ENCODE assay signal across 10 mouse cellular contexts in genomic region chr5:150402832-150403447, GRCm38 (mm10).
DNase-seq lines count a peak whose midpoint lies in the region; ATAC-seq and TF ChIP-seq lines count a peak whose summit lies in the region.
"Had no signal": no experiment of that assay in that cellular context is flagged by ENCODE, and none has a peak within 500 bp of the region (broad histone marks: within the 10 kb centered on the region; RNA-seq: fewer than 3 reads in every experiment).

No protein-coding gene starts in this region.

- no peaks in the 10 kb centered on the region for H3K9me3 ChIP-seq in kidney, postnatal 0 days (replicated peaks; ENCODE audit: low read length)
- H3K9me3 ChIP-seq in embryonic facial prominence, embryonic 12.5 days, result no peaks in the 10 kb centered on the region
- H3K9me3 ChIP-seq in midbrain, embryonic 13.5 days, result no peaks in the 10 kb centered on the region

- TF ChIP-seq POLR2A in thymus, adult 2 months (IDR thresholded peaks at IDR 0.05; ENCODE audit: control insufficient read depth, extremely low read depth, insufficient read depth, low read length, poor library complexity), result no peak

- H3K27me3 ChIP-seq in kidney, postnatal 0 days (ENCODE audit: insufficient read depth, low read length), result no peaks in the 10 kb centered on the region
- H3K27me3 ChIP-seq in embryonic facial prominence, embryonic 12.5 days, result no peaks in the 10 kb centered on the region
- H3K27me3 ChIP-seq in midbrain, embryonic 13.5 days, result no peaks in the 10 kb centered on the region
- H3K27me3 ChIP-seq in thymus, adult 2 months (ENCODE audit: control insufficient read depth, insufficient read depth, low read length), result no peaks in the 10 kb centered on the region

- peak; percentile 52; the same call in 1 of the 2 replicates for TF ChIP-seq CTCF in kidney, postnatal 0 days (IDR thresholded peaks at IDR 0.05; ENCODE audit: low read depth)
- no peak for TF ChIP-seq CTCF in thymus, adult 2 months (IDR thresholded peaks at IDR 0.05; ENCODE audit: borderline replicate concordance, control insufficient read depth, extremely low read depth, insufficient read depth, low read length, poor library complexity)

- no peak overlapping the region for H3K4me3 ChIP-seq in kidney, postnatal 0 days (replicated peaks; ENCODE audit: low read depth, low read length)
- no peak overlapping the region for H3K4me3 ChIP-seq in embryonic facial prominence, embryonic 12.5 days
- no peak overlapping the region for H3K4me3 ChIP-seq in midbrain, embryonic 13.5 days (replicated peaks)
- H3K4me3 ChIP-seq in thymus, adult 2 months (ENCODE audit: control insufficient read depth, insufficient read depth, low read length), result no peak overlapping the region

- no peak for DNase-seq in kidney, postnatal 0 days (ENCODE audit: low spot score)
- DNase-seq in kidney, postnatal 14 days, result no peak
- peak; percentile 70 for DNase-seq in ZHBTc4 (ENCODE audit: low read depth, low spot score)
- DNase-seq in thymus, adult 2 months, result no peak
- no peak for DNase-seq in right cerebral cortex, adult 2 months (ENCODE audit: low spot score in 2 of 2)
- DNase-seq: kidney, postnatal 25 days; lung, postnatal 4 days had no signal

- H3K9ac ChIP-seq in kidney, postnatal 0 days (ENCODE audit: low read depth, low read length), result 0 out of 2 replicates have a peak overlapping the region, but pooled peaks have one; percentile 28
- no peak overlapping the region for H3K9ac ChIP-seq in embryonic facial prominence, embryonic 12.5 days
- H3K9ac ChIP-seq in midbrain, embryonic 13.5 days (replicated peaks), result no peak overlapping the region

- H3K36me3 ChIP-seq in kidney, postnatal 0 days (ENCODE audit: insufficient read depth, low read length), result 0 out of 2 replicates have a peak, but pooled peaks cover 9% of the 10 kb centered on the region
- 0 out of 2 replicates have a peak, but pooled peaks cover 4% of the 10 kb centered on the region for H3K36me3 ChIP-seq in embryonic facial prominence, embryonic 12.5 days
- peaks cover 65% of the 10 kb centered on the region for H3K36me3 ChIP-seq in midbrain, embryonic 13.5 days
- H3K36me3 ChIP-seq in thymus, adult 2 months (ENCODE audit: control insufficient read depth, insufficient read depth, low read length), result no peaks in the 10 kb centered on the region

- 49% methylated on average over 13 of the region's 13 CpGs for WGBS in kidney, postnatal 0 days
- WGBS in embryonic facial prominence, embryonic 12.5 days, result 19% methylated on average over 13 of the region's 13 CpGs
- WGBS in midbrain, embryonic 13.5 days, result 25% methylated on average over 13 of the region's 13 CpGs
- 89% methylated on average over 13 of the region's 13 CpGs for WGBS in thymus, adult 2 months

- no peak overlapping the region for H3K4me2 ChIP-seq in kidney, postnatal 0 days (ENCODE audit: low read length)
- H3K4me2 ChIP-seq in embryonic facial prominence, embryonic 12.5 days (replicated peaks), result peak overlapping the region; percentile 27
- H3K4me2 ChIP-seq in midbrain, embryonic 13.5 days (replicated peaks), result no peak overlapping the region

- H3K27ac ChIP-seq in kidney, postnatal 0 days, result no peak overlapping the region
- H3K27ac ChIP-seq in embryonic facial prominence, embryonic 12.5 days, result no peak overlapping the region
- no peak overlapping the region for H3K27ac ChIP-seq in midbrain, embryonic 13.5 days
- H3K27ac ChIP-seq in thymus, adult 2 months (ENCODE audit: control insufficient read depth, insufficient read depth, low read length), result no peak overlapping the region

- H3K4me1 ChIP-seq in kidney, postnatal 0 days (replicated peaks; ENCODE audit: insufficient read depth, low read length), result no peaks in the 10 kb centered on the region
- H3K4me1 ChIP-seq in embryonic facial prominence, embryonic 12.5 days, result no peaks in the 10 kb centered on the region
- H3K4me1 ChIP-seq in midbrain, embryonic 13.5 days (replicated peaks), result no peaks in the 10 kb centered on the region
- H3K4me1 ChIP-seq in thymus, adult 2 months (replicated peaks; ENCODE audit: control insufficient read depth, insufficient read depth, low read length), result no peaks in the 10 kb centered on the region

- ATAC-seq in kidney, postnatal 0 days (replicated peaks; ENCODE audit: low FRiP score, low read depth), result no peak
- ATAC-seq in embryonic facial prominence, embryonic 12.5 days (ENCODE audit: insufficient number of reproducible peaks, insufficient read depth, low FRiP score, low TSS enrichment), result no peak
- ATAC-seq in midbrain, embryonic 13.5 days, result 0 out of 2 replicates have a peak, but pooled peaks have one; percentile 37
- ATAC-seq: activated CD4-positive, CD25-positive, alpha-beta regulatory T cell, adult 4 months had no signal
